Mouse (Mus musculus) CH12.LX (cell line): Measurements from ENCODE around the gene C3.
A peak's percentile ranks its signal among the peaks of the same experiment; 100 is the strongest.

ENCODE experiments used
- MAX ChIP-seq: IDR thresholded peaks from 2 replicates; pipeline ENCODE4 v1.6.1; 2011; ENCODE audit warnings: low read length, improper control_type of control experiment
- MXI1 ChIP-seq: IDR thresholded peaks from 2 replicates; pipeline ENCODE4 v1.6.1; 2011; ENCODE audit warnings: mild to moderate bottlenecking, low read depth, low read length, improper control_type of control experiment
- MYC ChIP-seq: IDR thresholded peaks from 2 replicates; pipeline ENCODE4 v1.6.1; 2011; ENCODE audit warnings: low read depth, mild to moderate bottlenecking, improper control_type of control experiment, low read length
- POLR2A ChIP-seq: IDR thresholded peaks from 2 replicates; pipeline ENCODE4 v1.6.1; 2011; ENCODE audit warnings: low read depth, mild to moderate bottlenecking, improper control_type of control experiment, low read length
- SIN3A ChIP-seq: IDR thresholded peaks from 2 replicates; pipeline ENCODE4 v1.6.1; 2012; ENCODE audit warnings: low read length, improper control_type of control experiment, inconsistent platforms
- TCF12 ChIP-seq: IDR thresholded peaks from 2 replicates; pipeline ENCODE4 v1.6.1; 2014; ENCODE audit warnings: low read depth, mild to moderate bottlenecking, inconsistent platforms, low read length, improper control_type of control experiment
- ZKSCAN1 ChIP-seq: IDR thresholded peaks from 2 replicates; pipeline ENCODE4 v1.6.1; 2012; ENCODE audit warnings: low read depth, inconsistent platforms, low read length, improper control_type of control experiment, borderline replicate concordance

DNA sequence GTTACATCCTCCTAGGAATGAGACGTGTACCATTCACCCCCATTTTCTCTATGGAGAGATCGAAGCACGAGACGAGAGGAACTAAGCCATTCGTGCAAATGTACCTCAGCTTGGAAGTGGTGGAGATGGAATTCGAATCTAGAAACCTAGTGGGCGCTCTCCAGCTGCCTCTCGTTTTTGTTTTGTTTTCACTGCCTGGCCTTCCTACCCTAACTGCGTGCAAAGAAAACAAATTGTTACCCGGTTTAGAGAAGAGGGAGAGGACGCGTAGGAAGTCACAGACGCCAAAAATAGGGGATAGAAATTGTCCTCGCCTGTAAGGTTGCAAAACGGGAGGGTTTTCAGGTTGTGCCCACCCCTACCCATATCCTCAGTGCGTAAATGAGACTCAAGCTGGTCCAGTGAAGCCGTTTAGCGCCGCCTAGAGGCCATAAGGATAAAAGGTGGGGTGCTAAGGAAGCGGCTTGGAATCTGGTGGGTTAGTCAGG, 48.7 kb upstream of the C3 start:
- TF ChIP-seq MAX (0 out of 2 replicates have a peak, but pooled peaks have one; percentile 43), MYC (peak; percentile 74), TCF12 (no peak), ZKSCAN1 (no peak), POLR2A (no peak), SIN3A (peak; percentile 86), MXI1 (no peak; the same call in 1 of the 2 replicates)
